Mouse (Mus musculus): ENCODE measurements at regions not wholly inside any gene's neighbourhood (a gene's known extent, or its start where the extent isn't known, plus 50 kb on each side); places are given as distances from the start of the nearest gene placed in this dataset.
A peak's percentile ranks its signal among the peaks of the same experiment; 100 is the strongest.

DNA sequence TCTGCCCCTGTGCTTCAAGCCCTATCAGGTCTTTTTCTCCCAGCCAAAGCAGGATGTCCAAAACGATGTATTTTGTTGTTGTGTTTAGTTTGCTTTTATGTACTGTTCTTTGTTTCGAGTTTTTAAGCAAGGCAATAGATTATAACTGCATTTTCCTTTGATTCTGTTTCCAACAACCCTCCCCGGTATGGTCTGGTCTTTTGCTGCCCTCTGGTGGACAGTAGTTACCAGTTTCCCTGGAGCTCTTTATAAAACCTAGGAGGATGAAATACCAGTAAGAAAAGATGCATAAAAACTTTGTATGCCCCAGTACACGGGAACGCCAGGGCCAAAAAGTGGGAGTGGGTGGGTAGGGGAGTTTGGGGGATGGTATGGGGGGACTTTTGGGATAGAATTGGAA is 73.9 kb upstream of the Itm2a start:
- ATAC-seq (replicated peaks; ENCODE audit: poor library complexity): peak; percentile 77

- no peak for ATAC-seq (replicated peaks; ENCODE audit: poor library complexity)
Observed at GRCm38 (mm10) chrX:107469242-107469641, 66.1 kb upstream of the Itm2a start.
